Mouse (Mus musculus) sigmoid colon, adult 10 weeks (tissue): Measurements from ENCODE around the gene Abcd3. TPM values are rescaled to one million over a fixed set of nuclear protein-coding genes. Genes with fewer than 3 reads are reported as not detected.

Experiments used
- polyA plus RNA-seq: library from polyadenylated mRNA; stranded (reverse); fragments of 350-450 nt; fragmentation: Illumina TruSeq; extraction: RNeasy Lipid Tissue Mini Kit (QIAGEN cat#74804); gene quantifications from one replicate; pipeline ENCODE4 v1.2.3, GENCODE M21; 2014; ENCODE audit warnings: low read depth, low replicate concordance

Abcd3 gene
- 279 TPM for polyA plus RNA-seq

DNA sequence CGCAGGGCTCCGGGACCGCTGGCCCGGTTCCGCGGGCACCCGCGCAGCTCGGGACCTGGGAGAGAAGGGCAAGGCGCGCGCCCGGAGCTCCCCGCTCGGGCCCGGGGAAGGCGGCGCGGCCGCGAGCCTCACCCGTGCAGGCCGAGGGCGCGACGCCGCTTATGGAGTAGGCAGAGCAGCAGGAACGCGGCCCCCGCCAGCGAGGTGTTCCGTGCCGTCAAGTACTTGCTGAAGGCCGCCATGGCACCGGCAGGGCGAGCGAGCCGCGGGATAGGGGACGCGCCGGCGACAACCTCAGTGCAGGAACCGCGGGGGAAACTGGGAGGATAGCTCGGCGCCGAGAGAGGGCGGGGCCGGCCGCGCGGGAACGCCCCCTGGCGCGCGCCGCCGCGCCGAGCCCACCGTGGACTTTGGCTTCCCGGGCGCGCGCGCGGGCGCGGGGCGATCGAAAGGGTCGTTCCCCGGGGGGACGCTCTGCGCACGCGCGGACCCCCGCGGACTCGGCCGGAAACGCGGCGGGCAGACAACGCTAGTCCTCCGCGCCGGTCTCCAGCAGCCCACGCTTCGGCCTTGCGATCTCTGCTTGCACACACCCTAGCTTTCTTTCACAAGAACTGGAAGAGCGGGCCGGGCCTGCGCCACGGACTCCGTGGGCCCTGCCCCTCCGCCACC lies at the start of gene Abcd3:
Gene Abcd3 (minus strand): TSS at position 426 of the 672 bp plus-strand sequence.

DNA sequence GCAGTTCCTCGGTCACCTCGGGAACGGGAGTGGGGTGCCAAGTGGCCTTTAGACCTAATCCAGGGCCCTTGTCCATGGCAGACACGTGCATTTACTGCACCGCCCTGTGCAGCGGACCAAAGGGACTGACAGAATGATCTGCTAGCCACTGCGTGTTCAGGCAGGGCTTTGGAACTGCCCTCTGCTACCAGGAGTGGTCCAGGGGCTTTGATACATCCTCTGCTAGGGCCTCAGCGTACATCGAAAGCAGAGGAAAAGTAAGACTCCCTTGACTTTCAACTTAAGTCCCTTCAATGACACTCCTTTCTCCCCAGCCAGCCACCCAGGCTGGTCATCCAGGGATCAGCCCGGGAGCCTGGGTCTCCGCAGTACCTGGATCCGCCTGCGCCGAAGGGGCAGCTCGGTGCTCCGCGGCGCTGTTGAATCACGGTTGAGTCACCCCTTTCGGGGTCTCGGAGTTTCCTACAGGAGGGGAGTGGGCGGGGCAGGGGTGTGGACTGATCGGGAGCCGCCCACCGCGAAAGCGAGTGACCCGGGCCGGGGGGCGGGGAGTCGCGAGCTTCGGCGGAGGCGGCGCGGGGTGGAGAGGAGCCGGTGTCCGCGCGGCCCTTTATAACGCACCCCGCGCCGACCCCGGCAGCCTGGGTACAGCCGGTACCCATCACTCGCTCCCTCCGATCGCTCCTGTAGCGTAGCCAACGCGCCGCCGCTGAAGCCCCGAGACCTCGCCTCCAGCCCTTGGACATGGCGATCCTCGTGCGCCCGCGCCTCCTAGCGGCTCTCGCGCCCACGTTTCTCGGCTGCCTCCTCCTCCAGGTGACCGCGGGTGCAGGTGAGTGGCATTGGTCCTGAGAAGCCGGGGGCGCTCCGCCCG lies 91.9 kb downstream of the Abcd3 start, which contains the start of gene F3:
Gene F3 (plus strand): TSS at position 567 of the 874 bp plus-strand sequence.

Other genes starting within 250 kb of the Abcd3 start
- not detected for gene 4930432M17Rik, start 144.5 kb downstream of the Abcd3 start, polyA plus RNA-seq
- gene F3, start 91.8 kb downstream of the Abcd3 start, polyA plus RNA-seq: 195 TPM
- 65.2 TPM for gene Arhgap29, start 137.2 kb upstream of the Abcd3 start, polyA plus RNA-seq
- gene Abca4, start 229.1 kb upstream of the Abcd3 start, polyA plus RNA-seq: not detected